Mouse (Mus musculus) ZHBTc4 (cell line): ENCODE measurements around the gene Klf2.

Source experiments
- DNase-seq: peaks from one replicate; pipeline ENCODE4 v3.0.0-alpha.2; 2011; ENCODE audit warnings: low read depth, low spot score

Gene Klf2

GRCm38 (mm10) chr8:72305210-72305905, 13.5 kb upstream of the Klf2 start, which contains the start of gene Gm10282:
TSS of gene Gm10282 (minus strand) at chr8:72305260.
- no peak for DNase-seq

- DNase-seq = no peak
Measured at GRCm38 (mm10) chr8:72306913-72307312, 11.9 kb upstream of the Klf2 start.

DNA sequence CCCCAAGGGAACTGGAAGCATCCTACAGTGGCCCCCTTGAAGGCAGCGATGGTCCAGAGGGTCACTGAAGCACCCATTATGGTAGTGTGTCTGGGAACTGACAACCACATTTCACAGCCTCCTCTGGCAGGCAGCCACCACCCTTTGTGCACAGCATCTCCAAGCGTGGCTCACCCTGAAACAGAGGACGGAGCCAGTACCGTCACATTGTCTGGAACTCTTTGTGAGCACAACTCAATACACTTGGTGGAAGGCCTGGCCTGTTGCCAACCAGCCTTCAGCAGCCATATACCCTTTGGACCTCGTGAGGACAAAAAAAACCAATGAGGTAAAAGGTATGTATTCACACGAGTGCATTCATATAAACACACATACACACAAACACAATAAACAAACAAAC, 10.6 kb upstream of the Klf2 start:
- no peak for DNase-seq

GRCm38 (mm10) chr8:72310849-72311506, 7.9 kb upstream of the Klf2 start:
- peak; percentile 66 for DNase-seq

- no peak for DNase-seq
Measured at GRCm38 (mm10) chr8:72312926-72313518, 5.8 kb upstream of the Klf2 start.

DNA sequence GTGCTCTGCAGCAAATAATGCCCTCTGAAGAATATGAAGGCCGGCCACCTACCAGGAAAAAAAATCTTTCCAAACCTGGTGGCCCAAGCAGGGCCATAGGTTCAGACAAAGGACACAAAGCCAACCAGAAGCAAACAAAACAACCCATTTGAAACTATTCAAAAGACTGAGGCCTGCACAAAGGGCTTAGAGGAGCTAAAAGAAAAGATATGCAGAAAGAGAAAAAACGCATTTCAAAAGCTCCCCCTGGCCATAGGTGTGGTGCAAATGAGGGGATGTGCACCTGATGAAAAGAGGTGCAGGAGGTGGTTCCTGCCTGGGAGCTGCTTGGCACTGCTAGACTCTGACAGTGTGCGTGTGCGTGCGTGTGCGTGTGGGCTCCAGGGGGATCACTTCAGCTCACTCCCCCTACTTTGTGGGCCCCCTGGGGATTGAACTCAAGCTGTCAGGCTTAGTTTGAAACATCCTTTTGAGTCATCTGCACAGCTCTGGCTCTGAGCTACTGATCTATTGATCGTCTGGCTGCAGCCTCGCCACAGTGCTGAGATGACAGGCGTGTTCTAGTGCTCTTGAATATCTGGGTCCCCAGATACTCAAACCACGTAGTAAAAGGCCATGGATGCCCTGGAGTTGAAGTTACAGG, 2.7 kb upstream of the Klf2 start:
- DNase-seq = peak; percentile 94

DNA sequence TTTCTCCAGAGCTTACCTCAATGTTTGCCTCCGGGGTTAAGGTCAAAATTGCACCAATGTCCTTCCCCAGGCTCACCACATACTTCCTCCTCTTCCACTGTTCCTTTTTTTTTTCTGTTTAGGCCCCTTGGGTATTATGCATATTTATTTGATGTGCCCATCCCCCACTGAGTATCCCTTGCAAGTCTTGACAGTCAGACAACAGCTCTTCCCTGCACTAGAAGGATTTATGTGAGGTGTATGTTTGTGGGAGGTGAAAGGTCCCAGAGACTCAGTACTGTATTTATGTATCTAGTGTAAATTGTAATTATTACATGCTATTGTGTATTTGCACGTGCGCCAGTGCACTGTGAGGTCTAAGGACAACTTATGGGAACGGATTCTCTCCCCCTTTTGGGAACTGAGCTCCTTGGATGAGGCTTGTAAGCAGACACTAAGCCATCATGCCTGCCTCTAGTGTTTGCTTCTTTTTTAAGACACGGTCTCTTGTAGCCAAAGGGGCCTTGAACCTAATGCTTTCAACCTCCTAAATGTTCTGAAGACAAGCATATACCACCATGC, 1.0 kb upstream of the Klf2 start:
- no peak for DNase-seq

DNA sequence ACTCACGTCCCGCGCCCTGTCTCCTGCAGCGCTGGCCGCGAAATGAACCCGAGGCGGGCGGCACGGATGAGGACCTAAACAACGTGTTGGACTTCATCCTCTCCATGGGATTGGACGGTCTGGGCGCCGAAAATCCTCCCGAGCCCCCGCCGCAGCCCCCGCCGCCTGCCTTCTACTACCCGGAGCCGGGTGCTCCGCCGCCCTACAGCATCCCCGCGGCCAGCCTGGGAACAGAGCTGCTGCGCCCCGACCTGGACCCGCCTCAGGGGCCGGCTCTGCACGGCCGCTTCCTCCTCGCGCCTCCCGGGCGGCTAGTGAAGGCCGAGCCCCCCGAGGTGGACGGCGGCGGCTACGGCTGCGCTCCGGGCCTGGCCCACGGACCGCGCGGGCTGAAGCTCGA, 564 bp downstream of the Klf2 start:
- DNase-seq = no peak

- peak; percentile 51 for DNase-seq
Measured at GRCm38 (mm10) chr8:72319921-72320802, 1.3 kb downstream of the Klf2 start.

DNA sequence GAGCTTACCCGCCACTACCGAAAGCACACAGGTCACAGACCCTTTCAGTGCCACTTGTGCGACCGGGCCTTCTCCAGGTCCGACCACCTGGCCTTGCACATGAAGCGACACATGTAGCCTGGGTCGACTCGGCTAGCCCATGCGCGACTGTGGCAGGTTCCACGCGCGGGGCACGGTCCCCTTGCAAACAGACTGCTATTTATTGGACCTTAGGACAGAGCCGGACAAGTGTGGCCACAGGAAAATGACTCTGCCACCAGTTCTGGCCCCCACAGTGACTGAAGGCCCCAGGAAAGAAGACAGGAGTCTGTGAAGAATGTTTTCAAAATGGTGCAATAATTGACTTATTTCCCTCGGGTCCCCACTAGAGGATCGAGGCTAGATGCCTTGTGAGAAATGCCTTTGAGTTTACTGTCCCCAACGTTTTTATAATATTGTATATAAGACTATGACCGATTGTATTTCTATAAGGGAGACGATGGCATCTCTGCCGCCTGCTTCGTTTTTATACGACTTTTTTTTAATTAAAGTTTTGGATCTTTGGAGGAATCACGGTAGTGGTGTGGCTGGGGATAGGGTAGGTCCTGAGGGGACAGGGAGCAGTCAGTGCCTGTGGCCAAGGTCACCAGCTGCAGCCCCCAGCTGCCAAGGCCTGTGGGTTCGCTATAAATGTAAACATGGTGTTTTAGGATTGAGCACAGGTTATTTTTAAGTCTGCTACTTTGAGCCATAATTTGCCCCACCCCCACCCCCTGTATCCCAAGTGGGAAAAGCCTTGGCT, 2.2 kb downstream of the Klf2 start:
- no peak for DNase-seq

GRCm38 (mm10) chr8:72321635-72322441, 3.0 kb downstream of the Klf2 start:
- no peak for DNase-seq

DNA sequence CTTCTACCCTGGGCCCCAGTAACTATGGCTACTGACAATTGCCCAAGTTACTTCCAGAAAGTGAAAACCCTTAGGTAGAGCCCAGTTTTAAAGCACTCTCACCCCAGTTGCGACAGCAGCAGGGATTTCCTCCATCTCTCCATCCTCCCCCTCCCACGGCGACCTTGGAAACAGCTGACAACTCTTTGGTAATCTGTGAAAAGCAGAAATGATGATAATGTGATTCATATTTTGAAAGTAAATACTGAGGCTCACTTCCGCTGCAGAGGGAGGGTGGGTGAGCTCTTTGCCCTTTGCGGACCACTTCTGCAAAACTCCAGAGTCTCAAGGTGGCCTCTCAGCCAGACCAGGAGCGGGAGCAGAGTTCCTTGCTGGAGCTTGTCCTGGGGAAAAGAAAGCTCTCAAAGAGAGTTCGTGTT, 3.6 kb downstream of the Klf2 start:
- no peak for DNase-seq

- DNase-seq = no peak
Measured at GRCm38 (mm10) chr8:72323131-72323725, 4.4 kb downstream of the Klf2 start.

- no peak for DNase-seq
Measured at GRCm38 (mm10) chr8:72324036-72324706, 5.3 kb downstream of the Klf2 start.

DNA sequence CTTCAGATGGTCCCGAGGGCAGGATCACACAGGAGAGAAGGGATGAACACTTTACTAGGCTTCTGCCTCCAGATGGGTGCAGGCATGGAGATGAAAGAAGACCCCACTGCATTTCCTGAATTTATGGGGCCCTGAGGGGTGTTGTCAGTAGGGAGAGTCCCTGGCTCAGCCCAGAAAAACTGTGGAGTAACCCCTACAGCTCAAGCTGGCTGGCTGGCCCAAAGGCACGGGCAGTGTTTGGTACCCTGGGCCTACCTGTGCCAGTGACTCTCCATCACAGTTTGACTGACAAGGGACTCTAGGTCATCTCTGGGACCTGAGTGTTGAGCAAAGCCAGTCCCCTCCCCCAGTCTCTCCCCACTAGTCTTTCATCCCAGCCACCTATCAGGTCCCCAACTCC, 5.9 kb downstream of the Klf2 start:
- DNase-seq = no peak

DNA sequence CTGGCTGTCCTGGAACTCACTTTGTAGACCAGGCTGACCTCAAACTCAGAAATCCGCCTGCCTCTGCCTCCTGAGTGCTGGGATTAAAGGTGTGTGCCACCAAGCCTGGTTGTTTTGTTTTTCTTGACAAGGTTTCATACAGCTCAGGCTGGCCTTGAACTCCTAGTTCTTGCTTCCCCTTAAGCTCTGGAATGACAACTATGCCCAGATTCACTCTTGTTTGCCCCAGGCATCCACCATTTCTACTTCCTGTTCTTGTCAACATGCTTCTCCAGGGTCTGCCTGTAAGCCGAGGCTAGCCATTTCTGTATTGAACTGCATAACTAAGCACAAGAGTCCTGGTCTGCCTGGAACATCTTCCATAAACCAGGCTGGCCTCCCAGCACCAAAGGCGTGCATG, 10.3 kb downstream of the Klf2 start:
- peak; percentile 72 for DNase-seq

- DNase-seq = no peak
Measured at GRCm38 (mm10) chr8:72330806-72331516, 12.1 kb downstream of the Klf2 start.

DNA sequence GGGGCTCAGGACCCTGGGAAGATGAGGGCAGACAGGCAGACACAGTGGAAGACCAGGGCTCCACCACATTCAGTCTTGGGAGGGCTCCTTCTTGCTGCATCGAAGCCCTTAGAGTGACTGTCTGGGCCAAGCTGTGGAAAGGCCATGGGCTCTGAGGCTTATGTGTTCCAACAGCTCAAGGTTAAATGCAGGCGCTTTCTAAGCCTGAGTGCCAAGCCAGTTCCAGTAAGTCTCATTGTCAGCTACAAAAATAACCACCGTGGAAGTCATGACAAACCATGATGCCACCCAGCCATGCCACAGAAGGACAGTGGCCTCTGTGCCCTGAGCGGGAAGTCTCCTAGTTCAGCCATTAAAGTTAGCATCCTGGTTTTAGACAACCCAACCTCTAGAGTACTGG, 12.8 kb downstream of the Klf2 start:
- no peak for DNase-seq
